Mouse (Mus musculus) liver, embryonic 12.5 days (tissue): ENCODE results near the gene Elmsan1. TPM values are rescaled to one million over a fixed set of nuclear protein-coding genes. Genes with fewer than 3 reads are reported as not detected.

Experiments used
- ATAC-seq: fragments of 200-750 bp; cut with Nextera tagmentation; 2 replicates; pipeline ENCODE4 v1.8.0; 2017; ENCODE audit warnings: moderate number of reproducible peaks, mild to moderate bottlenecking, moderate library complexity
- H3K27ac ChIP-seq: fragments of 300-500 bp; sonication (generic); 2 replicates; pipeline ENCODE4 v1.5.1; 2016; ENCODE audit warnings: mild to moderate bottlenecking
- H3K27me3 ChIP-seq: fragments of 300-500 bp; sonication (generic); replicated peaks from 2 replicates; pipeline ENCODE4 v1.6.1; 2016; ENCODE audit warnings: mild to moderate bottlenecking, moderate library complexity
- H3K36me3 ChIP-seq: fragments of 300-500 bp; sonication (generic); 2 replicates; pipeline ENCODE4 v1.6.1; 2016; ENCODE audit warnings: mild to moderate bottlenecking, moderate library complexity
- H3K4me1 ChIP-seq: fragments of 300-500 bp; sonication (generic); 2 replicates; pipeline ENCODE4 v1.6.1; 2016
- H3K4me2 ChIP-seq: fragments of 300-500 bp; sonication (generic); 2 replicates; pipeline ENCODE4 v1.6.1; 2016; ENCODE audit warnings: mild to moderate bottlenecking, moderate library complexity
- H3K4me3 ChIP-seq: fragments of 300-500 bp; sonication (generic); 2 replicates; pipeline ENCODE4 v1.5.1; 2016; ENCODE audit warnings: mild to moderate bottlenecking, moderate library complexity
- H3K9ac ChIP-seq: fragments of 300-500 bp; sonication (generic); 2 replicates; pipeline ENCODE4 v1.6.1; 2016; ENCODE audit warnings: mild to moderate bottlenecking, moderate library complexity
- H3K9me3 ChIP-seq: fragments of 300-500 bp; sonication (generic); replicated peaks from 2 replicates; pipeline ENCODE4 v1.6.1; 2016; ENCODE audit warnings: mild to moderate bottlenecking, moderate library complexity
- WGBS: fragments of 180-500 bp; shearing (Covaris S2); methylation state at CpG from one replicate; pipeline ENCODE4 v1.1.7; 2016; ENCODE audit not compliant: insufficient replicate concordance; 5-methylcytosine and 5-hydroxymethylcytosine counted together
- polyA plus RNA-seq: library from polyadenylated mRNA; unstranded; fragments of >200 nt; fragmentation: Nextera tagmentation; extraction: Ambion mirVana; gene quantifications from 2 replicates; pipeline ENCODE4 v1.2.1, GENCODE M21; 2016

The Elmsan1 gene
- polyA plus RNA-seq, 1 experiment from 2014 or later: 6.9 TPM

DNA sequence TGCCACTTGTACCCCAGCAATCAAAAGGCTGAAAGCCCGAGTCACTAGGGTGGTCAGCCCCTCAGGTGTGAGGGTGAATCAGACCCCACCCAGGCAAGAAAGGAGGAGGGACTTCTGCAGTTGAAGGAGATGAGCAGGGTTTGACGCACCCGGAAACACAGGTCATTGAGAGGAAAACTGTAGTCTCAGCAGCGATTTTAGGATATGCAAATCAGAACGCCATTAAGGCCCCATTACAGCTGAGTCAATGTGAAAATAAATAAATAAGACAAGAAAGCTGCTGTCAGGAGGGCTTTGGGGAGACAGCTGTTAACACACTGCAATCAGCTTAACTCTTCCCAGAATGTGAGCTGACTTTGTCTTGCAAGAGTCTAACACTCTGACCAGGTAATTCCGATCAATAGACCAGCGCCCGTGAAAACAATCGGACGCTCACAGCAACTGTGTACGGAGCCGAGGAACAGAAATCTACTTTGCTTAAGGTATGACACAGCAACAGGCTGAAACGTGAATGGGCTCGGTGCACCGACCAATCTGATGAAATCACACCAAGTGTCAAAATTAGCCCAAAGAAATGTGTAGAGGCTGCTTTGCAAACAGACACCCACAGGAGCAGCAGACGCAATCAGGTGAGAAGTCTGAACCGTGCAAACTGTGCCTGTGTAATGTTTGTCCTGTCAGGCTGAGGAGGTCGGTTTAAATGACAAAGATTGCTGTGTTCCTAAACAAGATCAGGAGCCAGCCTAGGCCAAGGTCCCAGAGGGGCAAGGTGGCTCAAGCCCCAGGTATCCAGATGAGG, 16.8 kb downstream of the Elmsan1 start:
- Histone ChIP-seq H3K9ac (peak overlapping the region; percentile 17), H3K4me2 (peak overlapping the region; percentile 83), H3K4me3 (no peak overlapping the region), H3K9me3 (no peaks in the 10 kb centered on the region), H3K27ac (peak overlapping the region; percentile 100), H3K4me1 (peaks cover 89% of the 10 kb centered on the region), H3K27me3 (no peaks in the 10 kb centered on the region), H3K36me3 (peaks cover 6% of the 10 kb centered on the region; the same call in 1 of the 2 replicates)
- ATAC-seq: no peak
- WGBS: 74% methylated on average over 18 of the region's 18 CpGs

DNA sequence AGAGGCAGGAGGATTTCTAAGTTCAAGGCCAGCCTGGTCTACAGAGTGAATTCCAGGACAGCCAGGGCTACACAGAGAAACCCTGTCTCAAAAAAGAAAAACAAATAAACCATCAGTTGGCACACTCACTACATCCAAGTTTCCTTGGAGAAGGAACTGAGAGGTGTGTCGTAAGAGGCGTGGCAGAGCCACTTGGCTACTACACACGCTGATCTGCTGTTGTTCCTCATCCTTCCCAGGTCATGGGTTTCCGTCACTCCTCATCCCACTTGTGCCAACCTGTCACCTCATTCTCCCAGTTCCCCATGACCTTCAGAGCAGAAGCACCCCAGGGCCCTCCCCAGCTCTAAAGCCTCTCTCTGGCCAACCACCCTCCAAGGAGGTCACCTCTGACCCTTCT, 17.5 kb downstream of the Elmsan1 start:
- WGBS: 88% methylated on average over 4 of the region's 4 CpGs
- peak overlapping the region; percentile 17 for H3K9ac ChIP-seq
- no peaks in the 10 kb centered on the region for H3K27me3 ChIP-seq
- H3K4me1 ChIP-seq: peaks cover 89% of the 10 kb centered on the region
- peak overlapping the region; percentile 100 for H3K27ac ChIP-seq
- peaks cover 6% of the 10 kb centered on the region; the same call in 1 of the 2 replicates for H3K36me3 ChIP-seq
- H3K4me3 ChIP-seq: no peak overlapping the region
- H3K9me3 ChIP-seq: no peaks in the 10 kb centered on the region
- peak overlapping the region; percentile 83; the same call in 1 of the 2 replicates for H3K4me2 ChIP-seq
- no peak for ATAC-seq

DNA sequence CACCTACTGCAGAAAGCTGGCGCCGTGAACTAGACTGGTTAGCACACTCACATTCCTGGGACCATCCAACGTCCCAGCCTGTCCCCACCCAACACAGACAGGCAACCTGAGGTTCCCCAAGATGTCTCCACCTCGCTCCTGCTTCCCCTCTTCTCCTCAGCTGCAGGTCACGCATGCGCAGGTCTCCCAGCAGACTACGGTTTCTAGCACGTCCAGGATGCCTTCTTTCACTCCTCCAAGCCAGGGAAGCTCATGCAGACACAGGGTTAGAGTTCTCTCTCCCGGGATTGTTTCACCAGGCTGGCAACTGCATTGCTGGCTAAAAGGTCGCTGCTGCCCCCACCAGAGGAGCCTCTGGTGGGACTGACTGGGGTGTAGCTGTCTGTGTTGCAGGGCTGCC, 19.8 kb downstream of the Elmsan1 start:
- Histone ChIP-seq H3K4me2 (peak overlapping the region; percentile 15; the same call in 1 of the 2 replicates), H3K9me3 (no peaks in the 10 kb centered on the region), H3K9ac (peak overlapping the region; percentile 25), H3K4me3 (no peak overlapping the region), H3K27ac (peak overlapping the region; percentile 56), H3K27me3 (no peaks in the 10 kb centered on the region), H3K36me3 (peaks cover 6% of the 10 kb centered on the region; the same call in 1 of the 2 replicates), H3K4me1 (peaks cover 87% of the 10 kb centered on the region)
- WGBS: 68% methylated on average over 10 of the region's 10 CpGs
- no peak for ATAC-seq

DNA sequence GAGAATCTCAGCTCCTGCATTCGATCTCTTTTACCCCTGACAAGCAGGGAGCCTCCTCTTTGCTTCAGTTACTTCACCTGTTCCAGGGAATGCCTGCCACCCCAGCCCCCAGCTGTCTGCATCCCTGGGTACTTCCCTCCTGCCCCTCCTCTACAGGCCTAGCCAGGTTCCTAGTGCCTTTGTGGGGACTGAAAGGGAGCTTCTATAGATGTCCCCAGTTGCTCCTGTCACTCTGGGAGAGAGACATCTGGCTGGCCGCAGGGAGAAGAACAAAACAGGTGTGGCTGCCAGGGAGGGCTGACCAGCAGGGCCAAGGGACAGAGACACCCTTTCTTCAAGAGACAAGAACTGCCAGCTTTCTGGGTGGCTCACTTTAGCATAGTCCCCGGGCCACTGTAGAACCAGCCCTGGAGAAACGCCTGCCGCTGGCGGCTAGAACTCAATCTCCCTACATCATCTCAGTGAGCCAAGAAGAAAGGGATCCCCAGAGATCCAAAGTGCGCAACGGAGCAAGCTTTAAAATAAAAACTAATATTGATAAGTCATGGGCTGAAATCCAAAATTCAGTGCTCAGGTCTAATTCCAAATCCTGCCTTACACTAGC, 20.5 kb downstream of the Elmsan1 start:
- 77% methylated on average over 8 of the region's 8 CpGs for whole genome bisulfite sequencing
- Histone ChIP-seq H3K4me2 (0 out of 2 replicates have a peak overlapping the region, but pooled peaks have one; percentile 15), H3K36me3 (peaks cover 6% of the 10 kb centered on the region; the same call in 1 of the 2 replicates), H3K27ac (peak overlapping the region; percentile 32; the same call in 1 of the 2 replicates), H3K9ac (0 out of 2 replicates have a peak overlapping the region, but pooled peaks have one; percentile 19), H3K4me1 (peaks cover 80% of the 10 kb centered on the region), H3K27me3 (no peaks in the 10 kb centered on the region), H3K4me3 (no peak overlapping the region), H3K9me3 (no peaks in the 10 kb centered on the region)
- ATAC-seq: no peak

DNA sequence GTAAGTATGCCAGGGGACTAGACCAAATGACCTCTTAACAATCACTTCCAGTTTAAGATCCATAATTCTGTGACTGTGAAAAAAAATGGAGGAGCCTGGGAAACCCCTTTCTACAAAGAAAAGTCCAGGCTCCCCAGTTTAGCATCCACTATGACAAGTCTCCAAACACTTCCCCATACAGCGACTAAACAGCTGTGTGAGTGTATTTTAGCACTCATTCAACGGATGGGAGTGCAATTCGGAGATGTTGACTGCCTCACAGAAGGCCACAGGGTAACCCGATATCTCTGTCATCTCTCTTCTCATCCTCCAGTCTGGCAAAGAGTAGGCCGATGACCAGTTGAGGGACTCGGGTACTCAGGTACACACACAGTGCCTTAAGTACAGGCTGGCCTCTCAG, 23.5 kb downstream of the Elmsan1 start:
- H3K9me3 ChIP-seq: no peaks in the 10 kb centered on the region
- no peak for ATAC-seq
- H3K9ac ChIP-seq: peak overlapping the region; percentile 35; the same call in 1 of the 2 replicates
- WGBS: 44% methylated on average over 6 of the region's 6 CpGs
- peak overlapping the region; percentile 99; the same call in 1 of the 2 replicates for H3K4me2 ChIP-seq
- H3K4me3 ChIP-seq: no peak overlapping the region
- peak overlapping the region; percentile 98 for H3K27ac ChIP-seq
- H3K36me3 ChIP-seq: peaks cover 9% of the 10 kb centered on the region
- peaks cover 82% of the 10 kb centered on the region for H3K4me1 ChIP-seq
- H3K27me3 ChIP-seq: no peaks in the 10 kb centered on the region

DNA sequence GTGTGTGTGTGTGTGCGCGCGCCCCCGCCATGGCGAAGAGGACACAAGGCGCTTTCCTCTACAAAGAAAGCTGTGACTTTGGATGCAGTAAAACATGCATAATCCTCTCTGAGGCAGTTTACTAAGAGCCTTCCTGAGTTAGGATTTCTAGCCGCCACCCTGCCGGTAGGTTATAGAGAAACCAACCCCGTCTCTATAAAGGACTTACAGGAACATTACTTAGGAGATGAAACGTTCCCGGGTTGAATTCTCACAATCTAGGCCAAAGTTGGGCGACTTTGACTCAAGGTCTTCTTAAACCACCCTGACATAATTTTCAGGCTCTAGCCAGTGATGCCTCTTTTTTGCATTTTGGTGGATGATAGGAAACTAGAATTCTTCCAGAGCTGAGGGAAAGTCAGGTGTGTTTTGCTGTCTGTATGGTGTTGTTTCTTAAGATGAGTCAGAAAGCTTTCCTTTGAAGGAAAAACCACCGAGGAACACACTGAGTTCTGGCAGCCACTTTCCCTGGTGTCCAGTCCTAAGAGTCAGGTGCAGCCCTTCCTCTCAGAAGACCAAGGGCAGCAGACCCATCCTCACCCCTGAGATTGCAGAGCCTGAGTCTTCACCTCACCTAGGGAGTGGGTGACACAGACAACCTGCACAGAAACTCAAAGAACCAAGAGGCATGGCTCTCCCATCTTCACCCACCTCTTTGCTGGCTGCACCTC, 24.1 kb downstream of the Elmsan1 start:
- peak overlapping the region; percentile 99 for H3K4me2 ChIP-seq
- H3K27ac ChIP-seq: peak overlapping the region; percentile 98
- H3K4me3 ChIP-seq: peak overlapping the region; percentile 87
- ATAC-seq: no peak
- WGBS: 5% methylated on average over 13 of the region's 13 CpGs
- H3K27me3 ChIP-seq: no peaks in the 10 kb centered on the region
- H3K4me1 ChIP-seq: peaks cover 85% of the 10 kb centered on the region
- peak overlapping the region; percentile 99 for H3K9ac ChIP-seq
- no peaks in the 10 kb centered on the region for H3K9me3 ChIP-seq
- peaks cover 11% of the 10 kb centered on the region for H3K36me3 ChIP-seq

DNA sequence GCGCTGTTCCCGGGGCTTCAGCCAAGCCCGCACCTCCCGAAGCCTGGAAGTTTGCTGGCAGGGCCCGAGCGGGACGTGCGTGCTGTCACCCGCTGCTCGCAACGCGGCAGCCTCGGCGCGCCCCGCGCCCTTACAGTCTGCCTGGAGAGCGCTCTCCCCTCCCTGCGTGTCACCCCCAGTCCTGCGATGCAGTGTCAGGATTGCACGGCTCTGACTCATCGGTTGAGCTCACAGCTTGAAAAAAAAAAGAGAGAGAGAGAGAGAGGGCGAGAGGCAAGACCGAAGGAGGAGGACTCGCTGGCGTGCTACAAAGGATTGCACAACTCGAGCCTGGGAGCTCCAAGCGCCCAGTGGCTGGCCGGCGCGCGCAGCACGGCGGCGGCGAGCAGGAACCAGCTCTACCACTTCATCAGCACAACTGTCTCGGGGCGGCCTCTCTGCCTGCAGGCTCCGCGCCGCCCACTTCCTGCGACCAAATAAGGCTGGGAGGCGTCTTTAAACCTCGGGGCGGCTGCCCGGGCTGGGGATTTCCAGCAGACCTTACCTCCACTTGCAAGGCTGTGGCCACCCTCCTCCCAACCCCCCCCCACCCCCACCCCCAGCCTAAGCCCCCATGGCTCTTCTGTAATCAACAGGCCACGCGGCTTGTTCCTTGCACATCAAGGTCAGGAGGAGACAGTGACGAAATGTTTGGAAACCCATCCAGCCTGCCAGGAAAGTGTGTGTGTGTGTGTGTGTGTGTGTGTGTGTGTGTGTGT, 24.9 kb downstream of the Elmsan1 start:
- H3K36me3 ChIP-seq: peaks cover 17% of the 10 kb centered on the region
- no peaks in the 10 kb centered on the region for H3K9me3 ChIP-seq
- WGBS: 0% methylated on average over 48 of the region's 49 CpGs
- peak overlapping the region; percentile 99 for H3K9ac ChIP-seq
- H3K4me1 ChIP-seq: peaks cover 85% of the 10 kb centered on the region
- peak; percentile 84 for ATAC-seq
- H3K4me2 ChIP-seq: peak overlapping the region; percentile 99
- peak overlapping the region; percentile 87 for H3K4me3 ChIP-seq
- H3K27ac ChIP-seq: peak overlapping the region; percentile 98
- no peaks in the 10 kb centered on the region for H3K27me3 ChIP-seq

DNA sequence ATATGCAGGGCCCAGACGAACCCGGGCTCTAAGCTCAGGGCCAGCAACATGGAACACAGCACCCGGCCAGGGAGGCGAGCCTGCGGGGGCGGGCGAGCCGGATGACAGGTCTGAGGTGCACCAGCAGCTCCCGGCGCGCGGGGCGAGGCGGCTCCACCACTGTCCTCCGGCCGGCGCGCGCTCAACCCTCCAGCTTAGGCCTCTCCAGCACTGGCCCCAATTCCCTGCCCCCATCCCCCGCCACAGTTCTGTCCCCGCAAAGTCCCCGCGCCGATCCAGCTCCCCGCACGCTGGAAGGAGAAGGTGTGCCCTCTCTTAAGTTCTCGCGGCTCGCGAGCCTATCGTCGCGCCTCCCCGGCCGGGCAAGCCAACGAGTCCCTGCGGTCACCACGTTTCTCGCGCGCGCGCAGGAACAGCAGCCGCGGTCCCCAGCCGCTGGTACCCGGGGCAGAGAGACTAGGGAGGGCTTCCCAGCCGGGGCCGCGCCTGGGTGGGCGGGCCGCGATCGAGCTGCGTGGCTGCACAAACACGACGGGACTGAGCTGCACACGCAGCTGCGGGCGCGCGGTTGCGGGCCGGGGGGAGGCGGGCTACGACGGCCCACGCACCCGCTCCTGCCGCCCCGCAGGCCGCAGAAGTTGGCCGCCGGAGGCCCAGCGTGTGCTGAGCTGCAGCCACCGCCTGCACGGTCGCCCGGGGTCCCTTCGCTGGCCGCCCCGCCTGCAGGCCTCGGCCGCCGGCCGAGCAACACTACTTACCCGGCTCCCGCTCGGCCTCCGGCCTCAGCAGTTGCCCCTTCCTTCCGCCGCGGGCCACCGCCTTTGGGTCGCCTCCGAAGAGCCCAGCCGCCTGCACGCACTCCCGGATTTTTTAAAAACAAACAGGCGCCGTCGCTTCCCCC, 25.7 kb downstream of the Elmsan1 start:
- Histone ChIP-seq H3K36me3 (peaks cover 25% of the 10 kb centered on the region), H3K27me3 (no peaks in the 10 kb centered on the region), H3K4me2 (peak overlapping the region; percentile 99), H3K4me3 (peak overlapping the region; percentile 87), H3K9me3 (no peaks in the 10 kb centered on the region), H3K9ac (peak overlapping the region; percentile 99), H3K27ac (peak overlapping the region; percentile 98), H3K4me1 (peaks cover 85% of the 10 kb centered on the region)
- WGBS: under 1% methylated on average over 101 of the region's 102 CpGs
- peak; percentile 47 for ATAC-seq

DNA sequence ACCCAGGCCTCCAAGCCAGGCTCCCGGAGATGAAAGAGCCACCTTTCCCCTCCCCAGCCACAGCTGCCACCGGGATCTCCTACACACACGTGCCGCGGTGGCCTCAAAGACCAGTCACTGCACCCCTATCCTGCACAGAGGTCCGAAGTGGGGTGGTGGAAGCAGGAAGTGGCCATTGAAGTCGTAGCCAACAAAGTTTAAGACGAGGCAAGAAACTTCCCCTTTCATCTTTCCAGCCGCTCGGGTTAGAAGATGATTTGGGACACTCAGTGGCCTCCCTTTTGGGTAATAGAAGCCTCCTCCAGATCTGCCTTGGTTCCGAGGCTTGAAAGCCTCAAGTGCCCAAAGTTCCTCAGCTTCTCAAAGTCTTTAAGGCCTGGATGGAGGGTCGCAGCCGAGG, 26.4 kb downstream of the Elmsan1 start:
- Histone ChIP-seq H3K4me2 (peak overlapping the region; percentile 99), H3K4me1 (peaks cover 85% of the 10 kb centered on the region), H3K27ac (peak overlapping the region; percentile 98), H3K9ac (peak overlapping the region; percentile 99), H3K36me3 (peaks cover 32% of the 10 kb centered on the region), H3K4me3 (peak overlapping the region; percentile 87), H3K9me3 (no peaks in the 10 kb centered on the region), H3K27me3 (no peaks in the 10 kb centered on the region)
- ATAC-seq: no peak
- WGBS: 2% methylated on average over 13 of the region's 13 CpGs

DNA sequence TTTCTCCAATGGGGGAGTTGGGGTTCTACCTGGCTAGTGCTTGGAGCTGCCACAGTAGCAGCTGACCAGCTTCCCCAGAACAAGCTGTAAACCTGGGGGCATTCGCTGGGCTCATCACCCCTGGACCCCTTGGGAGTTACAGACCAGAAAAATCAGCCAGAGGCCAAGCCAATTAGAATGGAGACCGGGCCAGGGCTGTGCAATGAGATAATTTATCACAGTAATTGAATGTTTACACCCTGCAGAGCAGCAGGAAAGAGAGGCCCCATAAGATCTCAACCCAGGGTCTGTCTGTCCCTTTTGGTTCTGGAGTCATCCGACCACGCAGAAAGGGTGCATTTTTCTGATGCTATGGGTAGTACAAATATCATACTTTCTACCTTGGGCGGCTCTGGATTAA, 26.9 kb downstream of the Elmsan1 start:
- 0 out of 2 replicates have a peak, but pooled peaks cover 3% of the 10 kb centered on the region for H3K9me3 ChIP-seq
- peaks cover 37% of the 10 kb centered on the region for H3K36me3 ChIP-seq
- WGBS: 10% methylated on average over 5 of the region's 5 CpGs
- H3K27me3 ChIP-seq: no peaks in the 10 kb centered on the region
- peak overlapping the region; percentile 87 for H3K4me3 ChIP-seq
- peak overlapping the region; percentile 99 for H3K9ac ChIP-seq
- peak overlapping the region; percentile 99 for H3K4me2 ChIP-seq
- ATAC-seq: peak; percentile 33
- peaks cover 84% of the 10 kb centered on the region for H3K4me1 ChIP-seq
- peak overlapping the region; percentile 98 for H3K27ac ChIP-seq
